Mouse (Mus musculus): ENCODE measurements around the gene Slc7a4.

DNA sequence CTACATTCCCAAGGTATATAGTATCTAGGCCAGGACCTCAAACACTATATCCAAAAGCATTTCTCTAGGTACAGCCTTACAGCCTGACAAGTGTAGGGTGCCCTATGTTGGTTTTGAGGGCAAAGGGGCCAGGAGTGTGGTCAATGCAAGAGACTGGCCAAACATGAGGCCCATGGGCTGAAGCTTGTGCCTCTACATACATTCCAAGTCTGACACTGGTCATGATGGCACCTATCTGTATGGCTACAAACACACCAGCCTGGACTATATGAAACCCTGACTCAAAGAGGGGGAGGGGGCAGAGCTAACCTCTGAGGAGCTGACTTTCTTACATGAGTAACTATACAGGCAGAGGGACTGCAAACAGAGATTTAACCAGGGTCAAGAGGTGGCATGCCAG, 55.4 kb downstream of the Slc7a4 start:
- TF ChIP-seq TAL1 (IDR thresholded peaks at IDR 0.05; ENCODE audit: low read length) (no peak), GATA1 (IDR thresholded peaks at IDR 0.05; ENCODE audit: low read length) (no peak)
